In genomic region chr9:23223549-23224077, GRCm38 (mm10) we compare ENCODE assay signal across 8 mouse cellular contexts. TPM values are rescaled to one million over a fixed set of nuclear protein-coding genes. Genes with fewer than 3 reads are reported as not detected.
A peak's percentile ranks its signal among the peaks of the same experiment; 100 is the strongest.
DNase-seq lines count a peak whose midpoint lies in the region; ATAC-seq and TF ChIP-seq lines count a peak whose summit lies in the region.

No protein-coding gene starts in this region.

- H3K4me3 ChIP-seq in lung, postnatal 0 days (ENCODE audit: low read depth, low read length) = peak overlapping the region; percentile 71
- peak overlapping the region; percentile 87 for H3K4me3 ChIP-seq in hindbrain, embryonic 16.5 days (ENCODE audit: low read length)
- peak overlapping the region; percentile 77 for H3K4me3 ChIP-seq in midbrain, postnatal 0 days (ENCODE audit: low read depth, low read length)

- under 1% methylated on average over 28 of the region's 29 CpGs for WGBS in lung, postnatal 0 days
- under 1% methylated on average over 26 of the region's 29 CpGs for WGBS in hindbrain, embryonic 16.5 days
- 1% methylated on average over 21 of the region's 29 CpGs for WGBS in midbrain, postnatal 0 days

- DNase-seq in cerebellum, adult 8-10 months = peak; percentile 4
- no peak for DNase-seq in cerebellum, adult 9-11 months
- no peak for DNase-seq in lung, postnatal 0 days (ENCODE audit: low spot score)
- no peak for DNase-seq in lung, postnatal 25 days (ENCODE audit: low spot score)
- no peak for DNase-seq in midbrain, postnatal 0 days (ENCODE audit: low spot score)
- no peak for DNase-seq in yolk sac, embryonic 10.5 days (ENCODE audit: low spot score)
- no peak for DNase-seq in gastrocnemius, adult 8-10 months (ENCODE audit: low spot score in 2 of 2)

- no peaks in the 10 kb centered on the region for H3K9me3 ChIP-seq in lung, postnatal 0 days (ENCODE audit: low read length)
- H3K9me3 ChIP-seq in hindbrain, embryonic 16.5 days (ENCODE audit: control insufficient read depth, low read length) = no peaks in the 10 kb centered on the region
- no peaks in the 10 kb centered on the region for H3K9me3 ChIP-seq in midbrain, postnatal 0 days (ENCODE audit: low read length)

- peaks cover 13% of the 10 kb centered on the region; the same call in 1 of the 2 replicates for H3K27me3 ChIP-seq in lung, postnatal 0 days (replicated peaks; ENCODE audit: insufficient read depth, low read length)
- peaks cover 3% of the 10 kb centered on the region; the same call in 1 of the 2 replicates for H3K27me3 ChIP-seq in hindbrain, embryonic 16.5 days (replicated peaks; ENCODE audit: control insufficient read depth, insufficient read depth, low read length)
- H3K27me3 ChIP-seq in midbrain, postnatal 0 days (ENCODE audit: insufficient read depth, low read length) = 0 out of 2 replicates have a peak, but pooled peaks cover 3% of the 10 kb centered on the region

- TF ChIP-seq CTCF in lung, postnatal 0 days (IDR thresholded peaks at IDR 0.05) = no peak
- no peak for TF ChIP-seq CTCF in midbrain, postnatal 0 days (IDR thresholded peaks at IDR 0.05)

- H3K9ac ChIP-seq in lung, postnatal 0 days (replicated peaks; ENCODE audit: low read depth) = peak overlapping the region; percentile 55
- H3K9ac ChIP-seq in hindbrain, embryonic 16.5 days (ENCODE audit: low read depth, low read length) = peak overlapping the region; percentile 89
- H3K9ac ChIP-seq in midbrain, postnatal 0 days (replicated peaks; ENCODE audit: low read length, poor library complexity, severe bottlenecking) = peak overlapping the region; percentile 77

- no peak for ATAC-seq in lung, postnatal 0 days
- ATAC-seq in hindbrain, embryonic 16.5 days = peak; percentile 47
- ATAC-seq in midbrain, postnatal 0 days (ENCODE audit: low FRiP score) = peak; percentile 29

- no peak for TF ChIP-seq EP300 in lung, postnatal 0 days (IDR thresholded peaks at IDR 0.05)

- H3K27ac ChIP-seq in lung, postnatal 0 days (ENCODE audit: low read length) = peak overlapping the region; percentile 86
- H3K27ac ChIP-seq in hindbrain, embryonic 16.5 days (ENCODE audit: low read depth, low read length) = peak overlapping the region; percentile 86
- H3K27ac ChIP-seq in midbrain, postnatal 0 days (ENCODE audit: low read depth, low read length) = peak overlapping the region; percentile 80; the same call in 1 of the 2 replicates

- H3K4me1 ChIP-seq in lung, postnatal 0 days (ENCODE audit: insufficient read depth, low read depth, low read length) = no peaks in the 10 kb centered on the region
- H3K4me1 ChIP-seq in hindbrain, embryonic 16.5 days (ENCODE audit: control insufficient read depth, insufficient read depth, low read depth, low read length) = peaks cover 6% of the 10 kb centered on the region
- peaks cover 5% of the 10 kb centered on the region; the same call in 1 of the 2 replicates for H3K4me1 ChIP-seq in midbrain, postnatal 0 days (ENCODE audit: insufficient read depth, low read length)

- H3K4me2 ChIP-seq in lung, postnatal 0 days (replicated peaks; ENCODE audit: low read depth, low read length) = peak overlapping the region; percentile 91
- peak overlapping the region; percentile 97 for H3K4me2 ChIP-seq in hindbrain, embryonic 16.5 days (ENCODE audit: low read length)
- H3K4me2 ChIP-seq in midbrain, postnatal 0 days (ENCODE audit: low read depth, low read length, poor library complexity, severe bottlenecking) = peak overlapping the region; percentile 94

- H3K36me3 ChIP-seq in lung, postnatal 0 days (ENCODE audit: insufficient read depth, low read length) = no peaks in the 10 kb centered on the region
- H3K36me3 ChIP-seq in hindbrain, embryonic 16.5 days (ENCODE audit: control insufficient read depth, insufficient read depth, low read length) = no peaks in the 10 kb centered on the region
- no peaks in the 10 kb centered on the region for H3K36me3 ChIP-seq in midbrain, postnatal 0 days (ENCODE audit: insufficient read depth, low read length)

RNA-seq across cellular contexts. Expression of gene Bmper, which starts 0.7 kb away (rescaled TPM):
- polyA plus RNA-seq in lung, postnatal 0 days (2015; fragmentation: Nextera tagmentation; extraction: Ambion mirVana) = 23.6 and 27.0 TPM in 2 replicates
- polyA plus RNA-seq in hindbrain, embryonic 16.5 days (2015; fragmentation: Nextera tagmentation; extraction: Ambion mirVana) = 8.7 and 9.9 TPM in 2 replicates
- total RNA-seq in midbrain, postnatal 0 days (2014; rRNA removed) = 9.2 and 11.1 TPM in 2 replicates
- polyA plus RNA-seq in midbrain, postnatal 0 days (2015; fragmentation: Nextera tagmentation; extraction: Ambion mirVana) = 6.3 and 7.3 TPM in 2 replicates
- total RNA-seq in gastrocnemius, adult 8-10 months (2022) = 1 to 10 TPM; 2.0 to 5.3 (median 3.0) TPM
